7 mouse cellular contexts compared by ENCODE assay signal in genomic region chr14:27114362-27115274, GRCm38 (mm10). TPM values are rescaled to one million over a fixed set of nuclear protein-coding genes. Genes with fewer than 3 reads are reported as not detected.
DNase-seq lines count a peak whose midpoint lies in the region; ATAC-seq and TF ChIP-seq lines count a peak whose summit lies in the region.

Arhgef3 (plus strand) TSS chr14:27114899.

- peak; percentile 74 for DNase-seq in Muller cell, postnatal 12 days (ENCODE audit: inconsistent ontology term)
- peak; percentile 80 for DNase-seq in gastrocnemius, postnatal 25 days
- peak; percentile 32 for DNase-seq in induced T-regulatory cell, adult 2 months (ENCODE audit: low read depth)
- DNase-seq in limb, embryonic 11.5 days (ENCODE audit: low spot score): peak; percentile 70
- peak; percentile 92 for DNase-seq in midbrain, embryonic 11.5 days (ENCODE audit: low spot score, missing footprints)
- peak; percentile 82 for DNase-seq in stomach, postnatal 0 days (ENCODE audit: low spot score)

- peak within 1 kb of the TSS; percentile 49 for H3K9ac ChIP-seq in limb, embryonic 11.5 days (ENCODE audit: low read length)
- H3K9ac ChIP-seq in midbrain, embryonic 11.5 days (ENCODE audit: low read length): peak within 1 kb of the TSS; percentile 5
- peak within 1 kb of the TSS; percentile 74 for H3K9ac ChIP-seq in stomach, postnatal 0 days (ENCODE audit: low read length)

- H3K9me3 ChIP-seq in limb, embryonic 11.5 days (ENCODE audit: control insufficient read depth, low read length): no peaks in the 10 kb centered on the region
- no peaks in the 10 kb centered on the region for H3K9me3 ChIP-seq in midbrain, embryonic 11.5 days (ENCODE audit: control insufficient read depth, low read length)
- no peaks in the 10 kb centered on the region for H3K9me3 ChIP-seq in stomach, postnatal 0 days (ENCODE audit: control insufficient read depth, low read length)

- peak within 1 kb of the TSS; percentile 99 for H3K4me2 ChIP-seq in limb, embryonic 11.5 days (ENCODE audit: low read depth, severe bottlenecking)
- peak within 1 kb of the TSS; percentile 69 for H3K4me2 ChIP-seq in midbrain, embryonic 11.5 days
- H3K4me2 ChIP-seq in stomach, postnatal 0 days (replicated peaks; ENCODE audit: low read depth): peak within 1 kb of the TSS; percentile 98

- no peak for TF ChIP-seq EP300 in stomach, postnatal 0 days (optimal IDR thresholded peaks at IDR 0.05)

- H3K4me3 ChIP-seq in brown adipose tissue, adult 24 weeks (ENCODE audit: insufficient read depth, low read depth, low read length): peak within 1 kb of the TSS; percentile 79
- H3K4me3 ChIP-seq in limb, embryonic 11.5 days (ENCODE audit: low read depth, low read length): peak within 1 kb of the TSS; percentile 54
- H3K4me3 ChIP-seq in midbrain, embryonic 11.5 days (ENCODE audit: low read depth, low read length): peak within 1 kb of the TSS; percentile 39
- H3K4me3 ChIP-seq in stomach, postnatal 0 days (ENCODE audit: low read depth, low read length): peak within 1 kb of the TSS; percentile 71

- TF ChIP-seq CTCF in stomach, postnatal 0 days (IDR thresholded peaks at IDR 0.05; ENCODE audit: low read depth): peak; percentile 38

- ATAC-seq in limb, embryonic 11.5 days (ENCODE audit: insufficient number of reproducible peaks, low FRiP score, low TSS enrichment, low read depth): peak; percentile 77
- ATAC-seq in midbrain, embryonic 11.5 days (ENCODE audit: low FRiP score): peak; percentile 77
- peak; percentile 91 for ATAC-seq in stomach, postnatal 0 days (ENCODE audit: low FRiP score, low TSS enrichment)

- H3K27me3 ChIP-seq in limb, embryonic 11.5 days (ENCODE audit: control insufficient read depth, insufficient read depth, low read length): peaks cover 14% of the 10 kb centered on the region
- peaks cover 11% of the 10 kb centered on the region for H3K27me3 ChIP-seq in midbrain, embryonic 11.5 days (ENCODE audit: control insufficient read depth, insufficient read depth, low read length)
- no peaks in the 10 kb centered on the region for H3K27me3 ChIP-seq in stomach, postnatal 0 days (ENCODE audit: control insufficient read depth, insufficient read depth, low read length)

- H3K36me3 ChIP-seq in limb, embryonic 11.5 days (ENCODE audit: control insufficient read depth, insufficient read depth, low read length): no peaks in the 10 kb centered on the region
- no peaks in the 10 kb centered on the region for H3K36me3 ChIP-seq in midbrain, embryonic 11.5 days (ENCODE audit: control insufficient read depth, insufficient read depth, low read length)
- H3K36me3 ChIP-seq in stomach, postnatal 0 days (ENCODE audit: control insufficient read depth, insufficient read depth, low read length): no peaks in the 10 kb centered on the region

- H3K27ac ChIP-seq in brown adipose tissue, adult 24 weeks (replicated peaks; ENCODE audit: low read depth, low read length): no peak within 1 kb of the TSS
- H3K27ac ChIP-seq in limb, embryonic 11.5 days (replicated peaks; ENCODE audit: low read depth, low read length): no peak within 1 kb of the TSS
- no peak within 1 kb of the TSS for H3K27ac ChIP-seq in midbrain, embryonic 11.5 days (ENCODE audit: low read depth, low read length)
- H3K27ac ChIP-seq in stomach, postnatal 0 days (replicated peaks): peak within 1 kb of the TSS; percentile 63

- WGBS in limb, embryonic 11.5 days: under 1% methylated on average over 58 of the region's 58 CpGs
- under 1% methylated on average over 58 of the region's 58 CpGs for WGBS in midbrain, embryonic 11.5 days
- WGBS in stomach, postnatal 0 days: 2% methylated on average over 58 of the region's 58 CpGs

- no peaks in the 10 kb centered on the region for H3K4me1 ChIP-seq in brown adipose tissue, adult 24 weeks (ENCODE audit: control insufficient read depth, insufficient read depth, insufficient read length, low read length)
- peaks cover 7% of the 10 kb centered on the region; the same call in 1 of the 2 replicates for H3K4me1 ChIP-seq in limb, embryonic 11.5 days (ENCODE audit: control insufficient read depth, insufficient read depth, low read length)
- peaks cover 5% of the 10 kb centered on the region; the same call in 1 of the 2 replicates for H3K4me1 ChIP-seq in midbrain, embryonic 11.5 days (ENCODE audit: control insufficient read depth, insufficient read depth, low read length)
- no peaks in the 10 kb centered on the region; the same call in 1 of the 2 replicates for H3K4me1 ChIP-seq in stomach, postnatal 0 days (replicated peaks; ENCODE audit: control insufficient read depth, insufficient read depth)

RNA-seq across cellular contexts. Expression of gene Arhgef3, which starts in this region (rescaled TPM):
- 8.0 and 8.9 TPM in 2 replicates for polyA plus RNA-seq in brown adipose tissue, adult 24 weeks (2012; ENCODE audit: insufficient read depth, insufficient read length, missing spikeins)
- 10 to 100 TPM in 1 of 2 experiments, 1 to 10 TPM in 1; 8.1 to 10.9 TPM for total RNA-seq in gastrocnemius, postnatal 25 days (2021)
- 17.8 and 18.7 TPM in 2 replicates for polyA plus RNA-seq in limb, embryonic 11.5 days (2014; fragmentation: Nextera tagmentation; extraction: Ambion mirVana)
- 2.2 and 2.6 TPM in 2 replicates for polyA plus RNA-seq in midbrain, embryonic 11.5 days (2014; fragmentation: Nextera tagmentation; extraction: Ambion mirVana)
- polyA plus RNA-seq in stomach, postnatal 0 days (2015; fragmentation: Nextera tagmentation; extraction: Ambion mirVana): 13.1 and 14.1 TPM in 2 replicates

Comparison
In these comparisons a context has a peak if more than half of its experiments do, and no peak if none do; other contexts are left out.
1. DNase-seq: peak in every context shown above with its lines; median percentile 92 in midbrain, embryonic 11.5 days; 82 in stomach, postnatal 0 days; 80 in gastrocnemius, postnatal 25 days; 74 in Muller cell, postnatal 12 days; 70 in limb, embryonic 11.5 days; 32 in induced T-regulatory cell, adult 2 months.
2. H3K9ac ChIP-seq: peak in every context shown above with its lines; median percentile 74 in stomach, postnatal 0 days; 49 in limb, embryonic 11.5 days; 5 in midbrain, embryonic 11.5 days.